14 mouse cellular contexts compared by ENCODE assay signal in the genomic region with DNA sequence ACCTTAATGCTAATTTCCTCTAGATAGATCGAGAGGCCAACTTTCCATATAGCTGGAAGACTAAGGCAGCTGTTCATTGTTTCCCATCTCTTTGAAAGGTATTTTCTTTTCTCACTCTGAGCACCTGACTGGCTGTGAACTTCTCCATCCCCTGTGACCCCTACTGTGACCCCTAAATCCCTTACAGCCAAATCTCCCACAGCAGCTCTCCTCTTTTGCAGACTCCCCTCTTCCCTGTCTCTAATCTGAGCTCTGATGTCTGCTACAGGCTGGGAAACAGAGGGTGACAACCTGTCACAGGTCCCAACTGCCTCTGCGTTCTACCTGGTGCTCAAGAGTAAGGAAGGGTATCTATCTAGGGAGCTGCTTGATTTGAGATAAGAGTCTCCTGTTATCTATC. TPM values are rescaled to one million over a fixed set of nuclear protein-coding genes. Genes with fewer than 3 reads are reported as not detected.
A peak's percentile ranks its signal among the peaks of the same experiment; 100 is the strongest.
DNase-seq lines count a peak whose midpoint lies in the region; ATAC-seq and TF ChIP-seq lines count a peak whose summit lies in the region.
"Had no signal": no experiment of that assay in that cellular context is flagged by ENCODE, and none has a peak within 500 bp of the region (broad histone marks: within the 10 kb centered on the region; RNA-seq: fewer than 3 reads in every experiment).

No protein-coding gene starts in this region.

- peak overlapping the region; percentile 80 for H3K4me3 ChIP-seq in gastrocnemius, adult 2 months
- H3K4me3 ChIP-seq in midbrain, embryonic 12.5 days = no peak overlapping the region
- no peak overlapping the region for H3K4me3 ChIP-seq in midbrain, embryonic 15.5 days
- H3K4me3 ChIP-seq in hindbrain, postnatal 0 days (ENCODE audit: low read length) = no peak overlapping the region
- H3K4me3 ChIP-seq in liver, embryonic 11.5 days (ENCODE audit: low read depth, low read length) = no peak overlapping the region
- H3K4me3 ChIP-seq: heart, adult 2 months had no signal

- H3K27me3 ChIP-seq in midbrain, embryonic 12.5 days = peaks cover 81% of the 10 kb centered on the region
- H3K27me3 ChIP-seq in midbrain, embryonic 15.5 days (replicated peaks) = peaks cover 59% of the 10 kb centered on the region
- peaks cover 45% of the 10 kb centered on the region for H3K27me3 ChIP-seq in hindbrain, postnatal 0 days (ENCODE audit: insufficient read depth, low read length)
- peaks cover 65% of the 10 kb centered on the region for H3K27me3 ChIP-seq in liver, embryonic 11.5 days (replicated peaks; ENCODE audit: control insufficient read depth, insufficient read depth, low read length)

- no peak for ATAC-seq in midbrain, embryonic 12.5 days (ENCODE audit: low FRiP score, low read depth)
- ATAC-seq in midbrain, embryonic 15.5 days (replicated peaks) = no peak
- no peak for ATAC-seq in hindbrain, postnatal 0 days
- ATAC-seq in liver, embryonic 11.5 days (replicated peaks; ENCODE audit: low FRiP score) = no peak

- peaks cover 32% of the 10 kb centered on the region for H3K4me1 ChIP-seq in midbrain, embryonic 12.5 days
- peaks cover 38% of the 10 kb centered on the region for H3K4me1 ChIP-seq in midbrain, embryonic 15.5 days
- no peaks in the 10 kb centered on the region; the same call in 1 of the 2 replicates for H3K4me1 ChIP-seq in hindbrain, postnatal 0 days (ENCODE audit: insufficient read depth, low read length)
- no peaks in the 10 kb centered on the region; the same call in 1 of the 2 replicates for H3K4me1 ChIP-seq in liver, embryonic 11.5 days (replicated peaks; ENCODE audit: control insufficient read depth, insufficient read depth, low read length)

- H3K9ac ChIP-seq in midbrain, embryonic 12.5 days (replicated peaks) = no peak overlapping the region
- no peak overlapping the region for H3K9ac ChIP-seq in midbrain, embryonic 15.5 days
- H3K9ac ChIP-seq in hindbrain, postnatal 0 days (replicated peaks; ENCODE audit: low read length) = no peak overlapping the region
- no peak overlapping the region for H3K9ac ChIP-seq in liver, embryonic 11.5 days (ENCODE audit: low read depth, low read length)

- intact Hi-C loops in gastrocnemius, adult 2 months (cut with DNase I) = loop anchor here (5.0 to 10.0 kb wide), 2 partner anchors 157 to 595 kb away; no protein-coding TSS in a partner anchor

- WGBS in midbrain, embryonic 12.5 days = 5% methylated on average over 2 of the region's 2 CpGs
- 19% methylated on average over 2 of the region's 2 CpGs for WGBS in midbrain, embryonic 15.5 days
- WGBS in hindbrain, postnatal 0 days = 26% methylated on average over 2 of the region's 2 CpGs
- 8% methylated on average over 2 of the region's 2 CpGs for WGBS in liver, embryonic 11.5 days

- H3K36me3 ChIP-seq in midbrain, embryonic 12.5 days = no peaks in the 10 kb centered on the region
- H3K36me3 ChIP-seq in midbrain, embryonic 15.5 days (replicated peaks) = no peaks in the 10 kb centered on the region
- no peaks in the 10 kb centered on the region for H3K36me3 ChIP-seq in hindbrain, postnatal 0 days (ENCODE audit: insufficient read depth, low read length)
- no peaks in the 10 kb centered on the region for H3K36me3 ChIP-seq in liver, embryonic 11.5 days (ENCODE audit: control insufficient read depth, insufficient read depth, low read length)

- TF ChIP-seq CTCF in gastrocnemius, adult 2 months (IDR thresholded peaks at IDR 0.05) = no peak
- TF ChIP-seq CTCF in hindbrain, postnatal 0 days (IDR thresholded peaks at IDR 0.05; ENCODE audit: low read depth) = no peak

- no peak for DNase-seq in gastrocnemius, adult 2 months
- no peak for DNase-seq in gastrocnemius, adult 8-10 months (ENCODE audit: low spot score in 2 of 2)
- no peak for DNase-seq in hindbrain, postnatal 0 days (ENCODE audit: low spot score)
- no peak for DNase-seq in liver, embryonic 11.5 days (ENCODE audit: low spot score)
- DNase-seq in right cerebral cortex, postnatal 4 days = no peak
- DNase-seq in cerebellum, postnatal 4 days (ENCODE audit: low spot score in 2 of 2) = no peak
- DNase-seq: adrenal gland, postnatal 14 days; cerebellum, adult 18-20 months; heart, adult 2 months; kidney, adult 9 months; lung, adult 18-20 months; thymus, postnatal 4 days had no signal

- H3K9me3 ChIP-seq in midbrain, embryonic 12.5 days = no peaks in the 10 kb centered on the region
- H3K9me3 ChIP-seq in midbrain, embryonic 15.5 days = no peaks in the 10 kb centered on the region
- no peaks in the 10 kb centered on the region for H3K9me3 ChIP-seq in hindbrain, postnatal 0 days (ENCODE audit: low read length)
- no peaks in the 10 kb centered on the region for H3K9me3 ChIP-seq in liver, embryonic 11.5 days (ENCODE audit: control insufficient read depth, low read length)

- H3K27ac ChIP-seq in gastrocnemius, adult 2 months = peak overlapping the region; percentile 99
- H3K27ac ChIP-seq in midbrain, embryonic 12.5 days (replicated peaks) = no peak overlapping the region
- H3K27ac ChIP-seq in midbrain, embryonic 15.5 days = no peak overlapping the region
- no peak overlapping the region for H3K27ac ChIP-seq in hindbrain, postnatal 0 days
- no peak overlapping the region for H3K27ac ChIP-seq in liver, embryonic 11.5 days (ENCODE audit: low read depth, low read length)
- H3K27ac ChIP-seq: heart, adult 2 months had no signal

- 0 out of 2 replicates have a peak overlapping the region, but pooled peaks have one; percentile 47 for H3K4me2 ChIP-seq in midbrain, embryonic 12.5 days (replicated peaks)
- no peak overlapping the region for H3K4me2 ChIP-seq in midbrain, embryonic 15.5 days
- H3K4me2 ChIP-seq in hindbrain, postnatal 0 days (ENCODE audit: low read depth, low read length) = peak overlapping the region; percentile 69; the same call in 1 of the 2 replicates
- no peak overlapping the region; the same call in 1 of the 2 replicates for H3K4me2 ChIP-seq in liver, embryonic 11.5 days

RNA-seq across cellular contexts. Expression of a gene that starts 4.0 kb away (rescaled TPM):
- 10 to 100 TPM; 29.5 to 65.7 TPM for total RNA-seq in gastrocnemius, adult 2 months (2021)
- total RNA-seq in gastrocnemius, adult 8-10 months (2022) = 10 to 100 TPM; 34.8 to 41.6 (median 35.3) TPM
- 19.5 and 25.4 TPM in 2 replicates for polyA plus RNA-seq in midbrain, embryonic 12.5 days (2016; fragmentation: Nextera tagmentation; extraction: Ambion mirVana)
- 3.6 and 4.2 TPM in 2 replicates for polyA plus RNA-seq in midbrain, embryonic 15.5 days (2015; fragmentation: Nextera tagmentation; extraction: Ambion mirVana)
- 3.7 and 4.8 TPM in 2 replicates for total RNA-seq in hindbrain, postnatal 0 days (2014; rRNA removed)
- 4.4 and 4.9 TPM in 2 replicates for polyA plus RNA-seq in hindbrain, postnatal 0 days (2015; fragmentation: Nextera tagmentation; extraction: Ambion mirVana)
- polyA plus RNA-seq in liver, embryonic 11.5 days (2014; fragmentation: Nextera tagmentation; extraction: Ambion mirVana) = 3.0 and 3.3 TPM in 2 replicates

Comparison
In these comparisons a context has a peak if more than half of its experiments do, and no peak if none do; other contexts are left out.
1. H3K4me2 ChIP-seq: peak in midbrain, embryonic 12.5 days (single experiment) and hindbrain, postnatal 0 days (single experiment); none in midbrain, embryonic 15.5 days (single experiment) and liver, embryonic 11.5 days (single experiment).